Mouse (Mus musculus) regulatory T cell (primary cell): Measurements from ENCODE around the gene Kctd10.

Experiments
- in situ Hi-C: fragments of 300-600 bp; cut with MboI, MseI; formaldehyde crosslinking; loops from one replicate; pipeline ENCODE4 v1.15.1; 2025; ENCODE audit warnings: high pct_unique_total_duplicates

Gene Kctd10

GRCm38 (mm10) chr5:114356250-114356935, 23.9 kb downstream of the Kctd10 start:
- in situ Hi-C loops = no loop called here

DNA sequence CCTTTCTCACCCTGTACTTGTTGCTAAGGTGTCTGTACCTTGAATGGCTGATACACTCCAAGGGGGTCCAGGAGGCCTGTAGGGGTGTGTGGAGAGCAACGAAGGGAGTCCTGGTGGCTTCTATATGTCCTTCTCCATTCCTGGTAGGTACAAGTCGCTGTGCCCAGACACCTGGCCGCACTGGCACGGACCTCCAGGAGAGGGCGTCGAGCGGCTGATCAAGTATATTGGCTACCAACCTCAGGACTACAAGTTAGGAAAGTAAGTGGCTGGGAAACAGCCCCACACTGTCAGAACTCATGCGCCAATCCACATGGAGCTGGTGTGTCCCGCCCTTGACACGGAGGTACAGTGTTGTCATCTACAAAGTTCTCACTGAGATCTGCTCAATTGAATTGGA, 28.8 kb downstream of the Kctd10 start:
- in situ Hi-C loops = no loop called here

DNA sequence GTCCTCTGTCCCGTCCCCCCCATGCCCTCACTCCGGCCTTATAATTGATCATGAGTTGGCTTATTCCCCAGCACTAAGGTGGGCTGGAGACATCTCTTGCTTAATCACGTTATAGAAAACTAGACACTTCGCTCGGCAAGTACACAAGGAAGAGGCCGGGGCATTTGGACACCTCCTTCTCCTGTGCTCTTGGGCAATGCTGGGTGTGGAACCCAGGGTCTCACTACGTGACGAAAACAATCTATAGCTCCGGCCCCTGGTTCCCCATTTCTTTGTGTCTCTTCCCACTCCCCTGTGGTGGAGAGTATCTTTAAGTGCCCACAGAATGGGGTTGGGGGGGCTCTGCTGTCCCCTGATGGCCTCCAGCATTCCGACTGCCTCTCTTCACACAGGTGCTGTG, 33.3 kb downstream of the Kctd10 start:
- in situ Hi-C loops = no loop called here

GRCm38 (mm10) chr5:114345538-114345937, 34.8 kb downstream of the Kctd10 start:
- in situ Hi-C loops = no loop called here

DNA sequence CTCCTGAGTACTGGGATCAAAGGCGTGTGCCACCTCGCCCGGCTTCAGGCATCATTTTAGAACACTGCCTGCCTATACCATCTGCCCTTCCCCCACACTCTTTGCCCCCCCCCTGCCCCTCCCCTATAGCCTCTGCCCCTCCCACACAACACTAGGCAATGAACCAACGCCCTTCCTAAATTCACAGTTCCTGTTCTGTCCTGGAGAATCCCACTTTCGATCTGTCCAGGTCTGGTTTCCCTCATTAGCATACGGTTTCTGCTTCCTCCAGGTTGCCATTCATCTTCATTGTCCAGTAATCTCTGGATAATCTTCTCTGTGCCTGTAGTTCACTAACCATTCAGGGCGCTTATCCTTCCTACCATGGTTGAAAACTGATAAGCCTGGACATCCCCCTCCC, 36.7 kb downstream of the Kctd10 start:
- in situ Hi-C loops = no loop called here

- in situ Hi-C loops = no loop called here
Measured at GRCm38 (mm10) chr5:114342996-114343395, 37.3 kb downstream of the Kctd10 start.

DNA sequence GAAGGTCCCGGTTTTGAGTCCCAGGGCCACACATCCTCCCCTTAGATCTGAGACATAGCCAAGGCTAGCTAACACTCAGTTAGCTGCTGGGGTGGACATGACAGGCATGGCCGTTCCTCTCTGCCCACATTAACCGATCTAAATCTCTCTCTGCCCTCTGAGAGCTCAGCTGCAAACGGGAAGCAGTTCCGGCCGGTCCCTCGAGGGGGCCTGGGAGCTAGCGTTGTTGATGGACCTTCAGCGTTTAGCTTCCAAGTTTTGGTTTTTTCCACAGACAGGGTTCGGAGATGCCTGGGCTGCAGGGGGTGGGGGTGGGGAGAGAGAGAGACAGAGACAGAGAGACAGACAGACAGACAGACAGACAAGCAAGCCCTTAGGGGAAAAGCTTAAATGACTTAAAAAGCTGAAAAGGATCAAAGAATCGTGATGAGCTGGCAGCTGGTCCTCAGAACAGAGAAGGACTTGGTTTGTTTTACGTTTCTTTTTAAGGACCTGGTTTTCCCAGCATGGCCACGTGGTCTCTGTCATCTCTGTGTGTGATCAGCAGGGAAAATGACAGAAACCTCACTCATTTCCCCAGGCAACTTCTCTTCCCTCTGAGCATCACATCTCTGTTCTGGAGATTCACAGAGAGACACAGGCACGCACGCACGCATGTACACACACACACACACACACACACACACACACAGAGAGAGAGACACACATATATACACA, 56.4 kb downstream of the Kctd10 start:
- in situ Hi-C loops = loop anchor here (10.0 kb wide), 2 partner anchors 51 to 549 kb away; partner anchors contain the start of genes Iscu and Sart3

- in situ Hi-C loops = loop anchor here (10.0 kb wide), 2 partner anchors 52 to 548 kb away; partner anchors contain the start of genes Iscu and Sart3
Measured at GRCm38 (mm10) chr5:114323105-114323790, 57.1 kb downstream of the Kctd10 start.
